Mouse (Mus musculus) neural tube, embryonic 13.5 days (tissue): Measurements from ENCODE around the gene Fam129b. TPM values are rescaled to one million over a fixed set of nuclear protein-coding genes. Genes with fewer than 3 reads are reported as not detected.

Source experiments
- ATAC-seq: fragments of 200-750 bp; cut with Nextera tagmentation; 2 replicates; pipeline ENCODE4 v1.8.0; 2017; ENCODE audit warnings: low read depth, mild to moderate bottlenecking, moderate TSS enrichment, moderate library complexity
- H3K27ac ChIP-seq: fragments of 300-500 bp; sonication (generic); replicated peaks from 2 replicates; pipeline ENCODE4 v1.5.1; 2015; ENCODE audit warnings: moderate library complexity, mild to moderate bottlenecking, inconsistent platforms
- H3K27me3 ChIP-seq: fragments of 300-500 bp; sonication (generic); 2 replicates; pipeline ENCODE4 v1.6.1; 2015; ENCODE audit warnings: mild to moderate bottlenecking, inconsistent platforms
- H3K36me3 ChIP-seq: fragments of 300-500 bp; sonication (generic); 2 replicates; pipeline ENCODE4 v1.6.1; 2015; ENCODE audit warnings: mild to moderate bottlenecking, inconsistent platforms
- H3K4me1 ChIP-seq: fragments of 300-500 bp; sonication (generic); replicated peaks from 2 replicates; pipeline ENCODE4 v1.6.1; 2015; ENCODE audit warnings: inconsistent platforms
- H3K4me2 ChIP-seq: fragments of 300-500 bp; sonication (generic); 2 replicates; pipeline ENCODE4 v1.6.1; 2015; ENCODE audit warnings: inconsistent platforms, mild to moderate bottlenecking, moderate library complexity
- H3K4me3 ChIP-seq: fragments of 300-500 bp; sonication (generic); 2 replicates; pipeline ENCODE4 v1.5.1; 2015; ENCODE audit warnings: mild to moderate bottlenecking, inconsistent platforms
- H3K9ac ChIP-seq: fragments of 300-500 bp; sonication (generic); 2 replicates; pipeline ENCODE4 v1.6.1; 2015; ENCODE audit warnings: moderate library complexity, mild to moderate bottlenecking, inconsistent platforms
- H3K9me3 ChIP-seq: fragments of 300-500 bp; sonication (generic); 2 replicates; pipeline ENCODE4 v1.6.1; 2016; ENCODE audit warnings: inconsistent platforms
- WGBS: fragments of 180-500 bp; shearing (Covaris S2); methylation state at CpG from one replicate; pipeline ENCODE4 v1.1.7; 2015; 5-methylcytosine and 5-hydroxymethylcytosine counted together
- polyA plus RNA-seq: library from polyadenylated mRNA; unstranded; fragments of >200 nt; fragmentation: Nextera tagmentation; extraction: Ambion mirVana; gene quantifications from 2 replicates; pipeline ENCODE4 v1.2.1, GENCODE M21; 2015

Fam129b gene
- polyA plus RNA-seq, 1 experiment from 2014 or later = 37.3 TPM

- H3K9ac ChIP-seq = no peak overlapping the region
- no peak for ATAC-seq
- no peak overlapping the region for H3K4me3 ChIP-seq
- 29% methylated on average over 10 of the region's 10 CpGs for WGBS
- no peaks in the 10 kb centered on the region for H3K27me3 ChIP-seq
- H3K9me3 ChIP-seq = no peaks in the 10 kb centered on the region
- H3K4me2 ChIP-seq = no peak overlapping the region
- peaks cover 26% of the 10 kb centered on the region for H3K36me3 ChIP-seq
- no peak overlapping the region for H3K27ac ChIP-seq
- H3K4me1 ChIP-seq = peaks cover 63% of the 10 kb centered on the region
These were observed 88.9 kb downstream of the Fam129b start for GRCm38 (mm10) chr2:32964659-32965457.

- H3K36me3 ChIP-seq = peaks cover 26% of the 10 kb centered on the region
- H3K9me3 ChIP-seq = no peaks in the 10 kb centered on the region
- no peak overlapping the region; the same call in 1 of the 2 replicates for H3K4me3 ChIP-seq
- no peak for ATAC-seq
- no peak overlapping the region for H3K27ac ChIP-seq
- no peak overlapping the region for H3K9ac ChIP-seq
- peak overlapping the region; percentile 87 for H3K4me2 ChIP-seq
- WGBS = 16% methylated on average over 7 of the region's 7 CpGs
- no peaks in the 10 kb centered on the region for H3K27me3 ChIP-seq
- H3K4me1 ChIP-seq = peaks cover 60% of the 10 kb centered on the region
These were observed 89.7 kb downstream of the Fam129b start for GRCm38 (mm10) chr2:32965511-32966183.

- peaks cover 26% of the 10 kb centered on the region for H3K36me3 ChIP-seq
- ATAC-seq = no peak; the same call in 1 of the 2 replicates
- peak overlapping the region; percentile 59 for H3K4me3 ChIP-seq
- 12% methylated on average over 13 of the region's 13 CpGs for WGBS
- H3K9ac ChIP-seq = peak overlapping the region; percentile 76
- H3K4me1 ChIP-seq = peaks cover 61% of the 10 kb centered on the region
- no peaks in the 10 kb centered on the region for H3K27me3 ChIP-seq
- peak overlapping the region; percentile 94 for H3K27ac ChIP-seq
- no peaks in the 10 kb centered on the region for H3K9me3 ChIP-seq
- H3K4me2 ChIP-seq = peak overlapping the region; percentile 87
These were observed 90.3 kb downstream of the Fam129b start for GRCm38 (mm10) chr2:32966184-32966688.

GRCm38 (mm10) chr2:32966689-32967631, 91.0 kb downstream of the Fam129b start:
- Histone ChIP-seq H3K4me1 (peaks cover 62% of the 10 kb centered on the region), H3K4me3 (peak overlapping the region; percentile 59), H3K27me3 (no peaks in the 10 kb centered on the region), H3K27ac (peak overlapping the region; percentile 94), H3K9ac (peak overlapping the region; percentile 76), H3K36me3 (peaks cover 26% of the 10 kb centered on the region), H3K4me2 (peak overlapping the region; percentile 87), H3K9me3 (no peaks in the 10 kb centered on the region)
- WGBS = under 1% methylated on average over 55 of the region's 55 CpGs
- ATAC-seq = peak; percentile 91

GRCm38 (mm10) chr2:32968024-32968614, 92.2 kb downstream of the Fam129b start:
- ATAC-seq = no peak
- H3K36me3 ChIP-seq = peaks cover 28% of the 10 kb centered on the region
- peak overlapping the region; percentile 94; the same call in 1 of the 2 replicates for H3K27ac ChIP-seq
- H3K9me3 ChIP-seq = no peaks in the 10 kb centered on the region
- WGBS = 86% methylated on average over 9 of the region's 9 CpGs
- peak overlapping the region; percentile 76 for H3K9ac ChIP-seq
- no peaks in the 10 kb centered on the region for H3K27me3 ChIP-seq
- peaks cover 50% of the 10 kb centered on the region for H3K4me1 ChIP-seq
- H3K4me3 ChIP-seq = peak overlapping the region; percentile 59
- H3K4me2 ChIP-seq = peak overlapping the region; percentile 87

- Histone ChIP-seq H3K36me3 (peaks cover 28% of the 10 kb centered on the region), H3K27me3 (no peaks in the 10 kb centered on the region), H3K4me3 (no peak overlapping the region), H3K9ac (0 out of 2 replicates have a peak overlapping the region, but pooled peaks have one; percentile 38), H3K4me2 (no peak overlapping the region), H3K9me3 (no peaks in the 10 kb centered on the region), H3K4me1 (peaks cover 38% of the 10 kb centered on the region), H3K27ac (no peak overlapping the region)
- ATAC-seq = no peak
- WGBS = 91% methylated on average over 8 of the region's 8 CpGs
These were observed 93.4 kb downstream of the Fam129b start for GRCm38 (mm10) chr2:32969326-32969725.

GRCm38 (mm10) chr2:32971235-32971634, 95.3 kb downstream of the Fam129b start:
- WGBS = 26% methylated on average over 9 of the region's 9 CpGs

GRCm38 (mm10) chr2:32974216-32974615, 98.3 kb downstream of the Fam129b start:
- WGBS = 89% methylated on average over 8 of the region's 8 CpGs
- peaks cover 42% of the 10 kb centered on the region for H3K36me3 ChIP-seq

More at GRCm38 (mm10) chr2:32971235-32971634, 95.3 kb downstream of the Fam129b start:
- Histone ChIP-seq H3K27me3 (no peaks in the 10 kb centered on the region), H3K4me3 (no peak overlapping the region), H3K36me3 (peaks cover 38% of the 10 kb centered on the region), H3K4me2 (no peak overlapping the region), H3K4me1 (peaks cover 28% of the 10 kb centered on the region), H3K9ac (no peak overlapping the region), H3K27ac (no peak overlapping the region), H3K9me3 (no peaks in the 10 kb centered on the region)
- ATAC-seq = no peak

More at GRCm38 (mm10) chr2:32974216-32974615, 98.3 kb downstream of the Fam129b start:
- peaks cover 15% of the 10 kb centered on the region for H3K4me1 ChIP-seq
- no peak overlapping the region for H3K4me2 ChIP-seq
- H3K4me3 ChIP-seq = no peak overlapping the region
- no peak overlapping the region for H3K27ac ChIP-seq
- no peak for ATAC-seq
- no peaks in the 10 kb centered on the region for H3K9me3 ChIP-seq
- no peak overlapping the region for H3K9ac ChIP-seq
- no peaks in the 10 kb centered on the region for H3K27me3 ChIP-seq

Other genes starting within 250 kb of the Fam129b start
- 28.4 and 31.5 TPM in 2 replicates for gene Eng, start 229.5 kb upstream of the Fam129b start, polyA plus RNA-seq
- gene Fpgs, start 172.0 kb upstream of the Fam129b start, polyA plus RNA-seq = 14.3 and 14.7 TPM in 2 replicates
- 72.2 and 74.6 TPM in 2 replicates for gene Cdk9, start 163.0 kb upstream of the Fam129b start, polyA plus RNA-seq
- 42.5 and 51.4 TPM in 2 replicates for gene Sh2d3c, start 155.1 kb upstream of the Fam129b start, polyA plus RNA-seq
- gene 6330409D20Rik, start 135.1 kb upstream of the Fam129b start, polyA plus RNA-seq = 3.2 and 4.0 TPM in 2 replicates
- gene Tor2a, start 118.9 kb upstream of the Fam129b start, polyA plus RNA-seq = 53.2 and 55.8 TPM in 2 replicates
- 0.24 and 0.26 TPM in 2 replicates for gene Ttc16, start 100.5 kb upstream of the Fam129b start, polyA plus RNA-seq
- 5.5 and 6.6 TPM in 2 replicates for gene Ptrh1, start 100.3 kb upstream of the Fam129b start, polyA plus RNA-seq
- gene Cfap157, start 91.7 kb upstream of the Fam129b start, polyA plus RNA-seq = 0.84 and 1.3 TPM in 2 replicates
- gene Stxbp1, start 28.9 kb upstream of the Fam129b start, polyA plus RNA-seq = 192 and 198 TPM in 2 replicates
- 102 and 106 TPM in 2 replicates for gene Rpl12, start 85.4 kb downstream of the Fam129b start, polyA plus RNA-seq
- 23.9 and 27.3 TPM in 2 replicates for gene Lrsam1, start 85.5 kb downstream of the Fam129b start, polyA plus RNA-seq
- gene Slc2a8, start 106.0 kb downstream of the Fam129b start, polyA plus RNA-seq = 23.4 and 26.4 TPM in 2 replicates